Mouse (Mus musculus) brain, embryonic 14.5 days (tissue): ENCODE measurements at regions not wholly inside any gene's neighbourhood (a gene's known extent, or its start where the extent isn't known, plus 50 kb on each side); places are given as distances from the start of the nearest gene placed in this dataset.

Source experiments
- CTCF ChIP-seq: fragments of 200-500 bp; IDR thresholded peaks from 2 replicates; pipeline ENCODE4 v1.5.1; 2012; ENCODE audit warnings: inconsistent platforms, mild to moderate bottlenecking, moderate library complexity, borderline replicate concordance; ENCODE audit not compliant: insufficient read depth, insufficient read length; ENCODE audit errors: extremely low read depth
- POLR2A ChIP-seq: fragments of 200-500 bp; IDR thresholded peaks from 2 replicates; pipeline ENCODE4 v1.6.1; 2012; ENCODE audit warnings: mild to moderate bottlenecking, inconsistent platforms, borderline replicate concordance; ENCODE audit not compliant: poor library complexity, insufficient read depth, insufficient read length, severe bottlenecking; ENCODE audit errors: extremely low read depth

GRCm38 (mm10) chr5:119099817-119100216, 539.3 kb downstream of the Med13l start:
- TF ChIP-seq CTCF (no peak), POLR2A (no peak)
